Mouse (Mus musculus) heart, embryonic 15.5 days (tissue): ENCODE results near the gene Smarca1. TPM values are rescaled to one million over a fixed set of nuclear protein-coding genes. Genes with fewer than 3 reads are reported as not detected.

ENCODE experiments used
- ATAC-seq: fragments of 200-750 bp; cut with Nextera tagmentation; replicated peaks from 2 replicates; pipeline ENCODE4 v1.8.0; 2017; ENCODE audit warnings: low read depth, moderate TSS enrichment; ENCODE audit not compliant: insufficient number of reproducible peaks, insufficient read depth, low FRiP score
- H3K27ac ChIP-seq: fragments of 300-500 bp; sonication (generic); 2 replicates; pipeline ENCODE4 v1.5.1; 2015; ENCODE audit warnings: mild to moderate bottlenecking, inconsistent platforms
- H3K27me3 ChIP-seq: fragments of 300-500 bp; sonication (generic); 2 replicates; pipeline ENCODE4 v1.6.1; 2015; ENCODE audit warnings: inconsistent platforms
- H3K36me3 ChIP-seq: fragments of 300-500 bp; sonication (generic); 2 replicates; pipeline ENCODE4 v1.6.1; 2015; ENCODE audit warnings: mild to moderate bottlenecking, inconsistent platforms
- H3K4me1 ChIP-seq: fragments of 300-500 bp; sonication (generic); replicated peaks from 2 replicates; pipeline ENCODE4 v1.6.1; 2015; ENCODE audit warnings: inconsistent platforms
- H3K4me2 ChIP-seq: fragments of 300-500 bp; sonication (generic); 2 replicates; pipeline ENCODE4 v1.6.1; 2015; ENCODE audit warnings: inconsistent platforms, mild to moderate bottlenecking, moderate library complexity
- H3K4me3 ChIP-seq: fragments of 300-500 bp; sonication (generic); 2 replicates; pipeline ENCODE4 v1.5.1; 2015; ENCODE audit warnings: mild to moderate bottlenecking, inconsistent platforms
- H3K9ac ChIP-seq: fragments of 300-500 bp; sonication (generic); 2 replicates; pipeline ENCODE4 v1.6.1; 2015; ENCODE audit warnings: mild to moderate bottlenecking, inconsistent platforms
- H3K9me3 ChIP-seq: fragments of 300-500 bp; sonication (generic); replicated peaks from 2 replicates; pipeline ENCODE4 v1.6.1; 2016; ENCODE audit warnings: inconsistent platforms
- WGBS: fragments of 180-500 bp; shearing (Covaris S2); methylation state at CpG from one replicate; pipeline ENCODE4 v1.1.7; 2015; ENCODE audit warnings: mixed read lengths; 5-methylcytosine and 5-hydroxymethylcytosine counted together
- polyA plus RNA-seq: library from polyadenylated mRNA; unstranded; fragments of >200 nt; fragmentation: Nextera tagmentation; extraction: Ambion mirVana; gene quantifications from 2 replicates; pipeline ENCODE4 v1.2.1, GENCODE M21; 2015

The Smarca1 gene
- polyA plus RNA-seq, 1 experiment from 2014 or later, result 21.6 TPM

DNA sequence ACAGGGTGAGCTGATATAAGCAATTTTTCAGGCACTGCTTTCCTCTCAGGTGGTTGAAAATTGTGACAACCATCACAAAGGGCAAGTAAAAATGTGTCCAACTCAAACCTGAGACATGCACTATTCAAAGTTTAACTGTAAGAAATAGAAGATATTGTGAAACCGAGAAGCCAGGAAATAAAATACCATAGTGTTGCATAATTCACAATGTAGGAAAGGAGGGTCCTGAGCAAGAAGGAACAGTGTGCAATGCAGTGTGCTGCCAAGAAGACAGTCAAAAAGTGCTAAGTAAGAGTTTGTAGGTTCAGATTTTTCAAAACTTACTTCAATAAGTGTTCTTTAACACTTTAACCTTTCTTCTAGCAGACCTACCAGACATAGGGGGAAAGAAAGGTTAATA lies 128.3 kb downstream of the Smarca1 start:
- H3K9me3 ChIP-seq, result no peaks in the 10 kb centered on the region
- H3K27me3 ChIP-seq, result no peaks in the 10 kb centered on the region
- no peaks in the 10 kb centered on the region for H3K4me1 ChIP-seq
- H3K27ac ChIP-seq, result no peak overlapping the region
- WGBS, result 68% methylated on average over 1 of the region's 1 CpGs
- no peak overlapping the region for H3K4me3 ChIP-seq
- H3K4me2 ChIP-seq, result no peak overlapping the region
- ATAC-seq, result no peak
- H3K9ac ChIP-seq, result no peak overlapping the region
- H3K36me3 ChIP-seq, result no peaks in the 10 kb centered on the region

DNA sequence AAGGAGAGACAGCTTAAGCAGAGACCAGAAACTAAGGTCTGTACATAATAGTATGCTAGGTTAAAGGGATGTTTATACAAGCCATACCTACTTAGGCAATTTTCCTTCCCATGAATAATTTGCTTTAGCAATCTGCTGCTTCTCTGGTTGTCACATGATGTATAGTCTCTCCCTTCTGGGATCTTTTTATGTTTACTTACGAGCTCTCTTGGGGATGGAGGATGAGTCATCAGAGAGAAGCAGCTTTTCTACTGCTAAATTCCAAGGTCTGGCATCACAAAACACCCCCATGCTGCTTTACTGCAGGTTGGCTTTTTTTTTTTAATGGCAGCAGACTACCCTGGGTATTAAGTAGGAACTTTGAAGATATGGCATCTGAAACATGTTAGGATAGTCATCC lies 132.6 kb downstream of the Smarca1 start:
- Histone ChIP-seq H3K27ac (no peak overlapping the region), H3K36me3 (no peaks in the 10 kb centered on the region), H3K4me2 (no peak overlapping the region), H3K9me3 (no peaks in the 10 kb centered on the region), H3K4me1 (no peaks in the 10 kb centered on the region), H3K4me3 (no peak overlapping the region), H3K9ac (no peak overlapping the region), H3K27me3 (no peaks in the 10 kb centered on the region)
- 23% methylated on average over 1 of the region's 1 CpGs for WGBS
- no peak for ATAC-seq

Other genes starting within 250 kb of the Smarca1 start
- gene Ocrl, start 19.4 kb upstream of the Smarca1 start, polyA plus RNA-seq, result 10.8 and 13.2 TPM in 2 replicates
- 6.5 and 7.2 TPM in 2 replicates for gene Apln, start 141.9 kb upstream of the Smarca1 start, polyA plus RNA-seq
- gene Xpnpep2, start 215.8 kb upstream of the Smarca1 start, polyA plus RNA-seq, result 0.49 and 0.70 TPM in 2 replicates